Mouse (Mus musculus): ENCODE results near the gene Gpx4.

GRCm38 (mm10) chr10:80074813-80075601 is 28.0 kb downstream of the Gpx4 start:
- no peak for TF ChIP-seq POLR2A (IDR thresholded peaks at IDR 0.05; ENCODE audit: insufficient read depth, low read depth, low read length)
- no peak for TF ChIP-seq CTCF (IDR thresholded peaks at IDR 0.05; ENCODE audit: insufficient read depth, low read depth, low read length)

Measured in olfactory bulb, adult 2 months (tissue).